Mouse (Mus musculus): ENCODE data around the gene Unc93b1.

- no peak for TF ChIP-seq CTCF (conservative IDR thresholded peaks at IDR 0.05; ENCODE audit: insufficient read depth, insufficient read length, low read depth, low read length)
- no peak for TF ChIP-seq POLR2A (IDR thresholded peaks at IDR 0.05; ENCODE audit: low read depth, low read length)
Observed at GRCm38 (mm10) chr19:3906326-3906725, 28.7 kb upstream of the Unc93b1 start.

All from kidney, adult 2 months (tissue).